Mouse (Mus musculus) MEL (cell line): ENCODE data around the gene Olfr986.

Experiments used
- CHD2 ChIP-seq: IDR thresholded peaks from 2 replicates; pipeline ENCODE4 v1.6.1; 2011; ENCODE audit warnings: low read length, improper control_type of control experiment
- CTCF ChIP-seq, 3 experiments: IDR thresholded peaks in 2 of 3; conservative IDR thresholded peaks in 1 of 3; 2 replicates each; pipeline ENCODE4 v1.5.1; 2011 to 2012; ENCODE audit warnings: low read length in 3 of 3, low read depth in 2 of 3, mild to moderate bottlenecking in 2 of 3, improper control_type of control experiment in 1 of 3, inconsistent platforms in 1 of 3, mixed read lengths in 1 of 3, moderate library complexity in 1 of 3; ENCODE audit not compliant: control insufficient read depth in 1 of 3, insufficient read depth in 1 of 3, poor library complexity in 1 of 3, severe bottlenecking in 1 of 3
- E2F4 ChIP-seq: IDR thresholded peaks from 2 replicates; pipeline ENCODE4 v1.6.1; 2011; ENCODE audit warnings: low read depth, low read length, improper control_type of control experiment, borderline replicate concordance
- EP300 ChIP-seq, 2 experiments: IDR thresholded peaks; 2 replicates each; pipeline ENCODE4 v1.6.1; 2011; ENCODE audit warnings: improper control_type of control experiment in 2 of 2, low read length in 2 of 2, low read depth in 1 of 2, mild to moderate bottlenecking in 1 of 2
- GATA1 ChIP-seq: IDR thresholded peaks from 2 replicates; pipeline ENCODE4 v1.6.1; 2011; ENCODE audit warnings: low read depth, low read length, improper control_type of control experiment
- KAT2A ChIP-seq: conservative IDR thresholded peaks from 2 replicates; pipeline ENCODE4 v1.6.1; 2012; ENCODE audit warnings: low read depth, low read length, improper control_type of control experiment, inconsistent platforms
- MAX ChIP-seq: IDR thresholded peaks from 2 replicates; pipeline ENCODE4 v1.6.1; 2011; ENCODE audit warnings: low read length, improper control_type of control experiment
- MAZ ChIP-seq: IDR thresholded peaks from 2 replicates; pipeline ENCODE4 v1.6.1; 2012; ENCODE audit warnings: low read depth, mild to moderate bottlenecking, inconsistent platforms, low read length, improper control_type of control experiment
- MEF2A ChIP-seq: IDR thresholded peaks from 2 replicates; pipeline ENCODE4 v1.6.1; 2014; ENCODE audit warnings: low read depth, mild to moderate bottlenecking, inconsistent platforms, low read length, improper control_type of control experiment; ENCODE audit not compliant: poor library complexity, insufficient replicate concordance, severe bottlenecking; ENCODE audit errors: extremely low read depth
- POLR2A ChIP-seq, 2 experiments: IDR thresholded peaks; 2 replicates each; pipeline ENCODE4 v1.6.1; 2011 to 2012; ENCODE audit warnings: low read length in 2 of 2, mild to moderate bottlenecking in 2 of 2, control low read depth in 1 of 2, improper control_type of control experiment in 1 of 2, low read depth in 1 of 2, moderate library complexity in 1 of 2; ENCODE audit not compliant: control insufficient read depth in 1 of 2, insufficient read depth in 1 of 2, poor library complexity in 1 of 2
- TCF12 ChIP-seq: IDR thresholded peaks from 2 replicates; pipeline ENCODE4 v1.6.1; 2014; ENCODE audit warnings: low read depth, mild to moderate bottlenecking, inconsistent platforms, low read length, improper control_type of control experiment, moderate library complexity
- USF1 ChIP-seq: IDR thresholded peaks from 2 replicates; pipeline ENCODE4 v1.6.1; 2014; ENCODE audit warnings: low read depth, mild to moderate bottlenecking, inconsistent platforms, low read length, improper control_type of control experiment, moderate library complexity
- ZKSCAN1 ChIP-seq: IDR thresholded peaks from 2 replicates; pipeline ENCODE4 v1.6.1; 2012; ENCODE audit warnings: low read depth, mild to moderate bottlenecking, inconsistent platforms, low read length, improper control_type of control experiment, moderate library complexity
- ZMIZ1 ChIP-seq: IDR thresholded peaks from 2 replicates; pipeline ENCODE4 v1.6.1; 2012; ENCODE audit warnings: low read depth, mild to moderate bottlenecking, inconsistent platforms, low read length, improper control_type of control experiment, moderate library complexity

- TF ChIP-seq GATA1 (no peak), E2F4 (no peak), POLR2A (IDR thresholded peaks at IDR 0.05; ENCODE audit: control insufficient read depth in 1 of 2, insufficient read depth in 1 of 2, low read depth in 1 of 2, low read length in 2 of 2, poor library complexity in 1 of 2) (no peak), CTCF (IDR thresholded peaks at IDR 0.05 in 2 of 3, conservative IDR thresholded peaks at IDR 0.05 in 1 of 3; ENCODE audit: control insufficient read depth in 1 of 3, insufficient read depth in 1 of 3, low read depth in 2 of 3, low read length in 3 of 3, poor library complexity in 1 of 3, severe bottlenecking in 1 of 3) (peak; percentile 46 to 72 (median 56)), CHD2 (no peak), ZKSCAN1 (no peak), EP300 (IDR thresholded peaks at IDR 0.05; ENCODE audit: low read depth in 1 of 2, low read length in 2 of 2) (no peak), MEF2A (no peak), MAZ (no peak), USF1 (no peak), KAT2A (no peak), ZMIZ1 (no peak), TCF12 (no peak), MAX (no peak)
These were observed 43.6 kb downstream of the Olfr986 start for GRCm38 (mm10) chr9:40224289-40224688.
